ENCODE assay signal across 11 mouse cellular contexts in the genomic region with DNA sequence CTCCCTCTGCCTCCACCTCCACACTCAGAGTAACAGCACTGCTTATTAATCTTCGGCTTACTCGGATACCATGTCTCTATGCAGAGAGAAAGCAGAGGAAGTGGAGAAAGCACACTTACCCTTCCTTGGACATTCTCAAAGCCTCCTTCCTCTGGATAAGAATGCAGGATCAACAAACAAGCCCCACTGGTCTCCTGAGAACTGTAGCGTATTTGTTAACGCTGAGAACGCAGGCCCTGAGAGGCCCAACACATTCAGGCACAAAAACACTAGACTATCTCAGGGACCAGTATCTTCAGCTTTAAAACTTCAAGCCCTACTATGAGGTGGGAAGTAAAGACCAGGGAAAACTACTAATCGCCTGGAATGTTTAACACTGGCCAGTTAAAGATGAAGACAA.
A peak's percentile ranks its signal among the peaks of the same experiment; 100 is the strongest.
DNase-seq lines count a peak whose midpoint lies in the region; ATAC-seq lines count a peak whose summit lies in the region.
"Had no signal": no experiment of that assay in that cellular context is flagged by ENCODE, and none has a peak within 500 bp of the region (broad histone marks: within the 10 kb centered on the region; RNA-seq: fewer than 3 reads in every experiment).

No protein-coding gene starts in this region.

- no peaks in the 10 kb centered on the region for H3K27me3 ChIP-seq in limb, embryonic 12.5 days
- no peaks in the 10 kb centered on the region for H3K27me3 ChIP-seq in limb, embryonic 10.5 days (ENCODE audit: low read depth, poor library complexity, severe bottlenecking)
- H3K27me3 ChIP-seq in heart, embryonic 15.5 days: no peaks in the 10 kb centered on the region
- no peaks in the 10 kb centered on the region for H3K27me3 ChIP-seq in midbrain, embryonic 16.5 days (ENCODE audit: control insufficient read depth, insufficient read depth, low read depth, low read length)
- H3K27me3 ChIP-seq: Patski had no signal

- no peak overlapping the region for H3K4me2 ChIP-seq in limb, embryonic 12.5 days
- H3K4me2 ChIP-seq in heart, embryonic 15.5 days: peak overlapping the region; percentile 32; the same call in 1 of the 2 replicates
- 0 out of 2 replicates have a peak overlapping the region, but pooled peaks have one; percentile 5 for H3K4me2 ChIP-seq in midbrain, embryonic 16.5 days (ENCODE audit: low read length)

- peak; percentile 14 for DNase-seq in embryo, embryonic 10 days (ENCODE audit: low spot score)
- no peak for DNase-seq in embryo, embryonic 11 days
- DNase-seq in limb, embryonic 10.5 days (ENCODE audit: low spot score): no peak
- DNase-seq in right cerebral cortex, adult 2 months (ENCODE audit: low spot score in 2 of 2): no peak
- no peak for DNase-seq in retina, postnatal 1 day
- DNase-seq: cerebellum, adult 9-11 months had no signal

- no peaks in the 10 kb centered on the region for H3K9me3 ChIP-seq in limb, embryonic 12.5 days
- H3K9me3 ChIP-seq in limb, embryonic 10.5 days (replicated peaks): no peaks in the 10 kb centered on the region
- H3K9me3 ChIP-seq in heart, embryonic 15.5 days (replicated peaks): no peaks in the 10 kb centered on the region
- H3K9me3 ChIP-seq in midbrain, embryonic 16.5 days (replicated peaks; ENCODE audit: control insufficient read depth, low read length, poor library complexity, severe bottlenecking): no peaks in the 10 kb centered on the region

- WGBS in limb, embryonic 12.5 days: 73% methylated on average over 6 of the region's 6 CpGs
- WGBS in limb, embryonic 10.5 days: 77% methylated on average over 6 of the region's 6 CpGs
- 21% methylated on average over 6 of the region's 6 CpGs for WGBS in heart, embryonic 15.5 days
- WGBS in midbrain, embryonic 16.5 days: 46% methylated on average over 6 of the region's 6 CpGs

- no peak for ATAC-seq in limb, embryonic 12.5 days (ENCODE audit: insufficient number of reproducible peaks, insufficient read depth, low FRiP score, low TSS enrichment, low read depth)
- ATAC-seq in heart, embryonic 15.5 days (replicated peaks; ENCODE audit: insufficient number of reproducible peaks, insufficient read depth, low FRiP score, low read depth): 0 out of 2 replicates have a peak, but pooled peaks have one; percentile 47
- ATAC-seq in midbrain, embryonic 16.5 days: no peak
- ATAC-seq: Patski had no signal

- H3K4me1 ChIP-seq in limb, embryonic 12.5 days (replicated peaks): peaks cover 10% of the 10 kb centered on the region; the same call in 1 of the 2 replicates
- peaks cover 5% of the 10 kb centered on the region; the same call in 1 of the 2 replicates for H3K4me1 ChIP-seq in limb, embryonic 10.5 days
- peaks cover 35% of the 10 kb centered on the region for H3K4me1 ChIP-seq in heart, embryonic 15.5 days (replicated peaks)
- peaks cover 6% of the 10 kb centered on the region for H3K4me1 ChIP-seq in midbrain, embryonic 16.5 days (ENCODE audit: control insufficient read depth, insufficient read depth, low read length)

- no peak overlapping the region for H3K4me3 ChIP-seq in limb, embryonic 12.5 days (replicated peaks)
- no peak overlapping the region for H3K4me3 ChIP-seq in limb, embryonic 10.5 days
- no peak overlapping the region for H3K4me3 ChIP-seq in heart, embryonic 15.5 days
- no peak overlapping the region for H3K4me3 ChIP-seq in midbrain, embryonic 16.5 days (ENCODE audit: low read depth, low read length)

- H3K36me3 ChIP-seq in limb, embryonic 12.5 days: peaks cover 11% of the 10 kb centered on the region
- H3K36me3 ChIP-seq in limb, embryonic 10.5 days: peaks cover 15% of the 10 kb centered on the region; the same call in 1 of the 2 replicates
- no peaks in the 10 kb centered on the region for H3K36me3 ChIP-seq in heart, embryonic 15.5 days
- H3K36me3 ChIP-seq in midbrain, embryonic 16.5 days (ENCODE audit: control insufficient read depth, insufficient read depth, low read length): no peaks in the 10 kb centered on the region

- H3K9ac ChIP-seq in limb, embryonic 12.5 days (replicated peaks): no peak overlapping the region
- H3K9ac ChIP-seq in heart, embryonic 15.5 days: 0 out of 2 replicates have a peak overlapping the region, but pooled peaks have one; percentile 21
- no peak overlapping the region for H3K9ac ChIP-seq in midbrain, embryonic 16.5 days (ENCODE audit: low read depth, low read length)
- H3K9ac ChIP-seq: liver, embryonic 14.5 days had no signal

- H3K27ac ChIP-seq in limb, embryonic 12.5 days: peak overlapping the region; percentile 73
- no peak overlapping the region for H3K27ac ChIP-seq in limb, embryonic 10.5 days
- peak overlapping the region; percentile 77 for H3K27ac ChIP-seq in heart, embryonic 15.5 days
- H3K27ac ChIP-seq in midbrain, embryonic 16.5 days (ENCODE audit: low read length): peak overlapping the region; percentile 74
- H3K27ac ChIP-seq: liver, embryonic 14.5 days had no signal
